Mouse (Mus musculus) megakaryocyte, embryonic 14.5 days (primary cell): ENCODE data around the gene Raf1.

ENCODE experiments used
- FLI1 ChIP-seq: IDR thresholded peaks from 2 replicates; pipeline ENCODE4 v1.6.1; 2012; ENCODE audit warnings: low read length, inconsistent platforms, mixed read lengths
- GATA1 ChIP-seq: IDR thresholded peaks from 3 replicates; pipeline ENCODE4 v1.6.1; 2012; ENCODE audit warnings: mixed read lengths, low read length, inconsistent platforms, borderline replicate concordance

GRCm38 (mm10) chr6:115591692-115592359 lies 84.6 kb downstream of the Raf1 start:
- TF ChIP-seq GATA1, result no peak
- no peak for TF ChIP-seq FLI1
